In genomic region chr9:47422151-47422599, GRCm38 (mm10) we compare ENCODE assay signal across 8 mouse cellular contexts.
DNase-seq lines count a peak whose midpoint lies in the region; ATAC-seq and TF ChIP-seq lines count a peak whose summit lies in the region.

No protein-coding gene starts in this region.

- no peak overlapping the region for H3K4me3 ChIP-seq in hindbrain, postnatal 0 days (ENCODE audit: low read length)
- no peak overlapping the region for H3K4me3 ChIP-seq in limb, embryonic 10.5 days

- no peak for TF ChIP-seq CTCF in hindbrain, postnatal 0 days (IDR thresholded peaks at IDR 0.05; ENCODE audit: low read depth)

- peaks cover 15% of the 10 kb centered on the region for H3K4me1 ChIP-seq in hindbrain, postnatal 0 days (ENCODE audit: insufficient read depth, low read length)
- peaks cover 46% of the 10 kb centered on the region for H3K4me1 ChIP-seq in limb, embryonic 10.5 days

- H3K27me3 ChIP-seq in hindbrain, postnatal 0 days (ENCODE audit: insufficient read depth, low read length) = 0 out of 2 replicates have a peak, but pooled peaks cover 3% of the 10 kb centered on the region
- peaks cover 7% of the 10 kb centered on the region; the same call in 1 of the 2 replicates for H3K27me3 ChIP-seq in limb, embryonic 10.5 days (ENCODE audit: low read depth, poor library complexity, severe bottlenecking)

- H3K9me3 ChIP-seq in hindbrain, postnatal 0 days (ENCODE audit: low read length) = no peaks in the 10 kb centered on the region
- H3K9me3 ChIP-seq in limb, embryonic 10.5 days (replicated peaks) = no peaks in the 10 kb centered on the region

- 0 out of 2 replicates have a peak overlapping the region, but pooled peaks have one; percentile 7 for H3K27ac ChIP-seq in hindbrain, postnatal 0 days
- peak overlapping the region; percentile 38; the same call in 1 of the 2 replicates for H3K27ac ChIP-seq in limb, embryonic 10.5 days

- DNase-seq in adrenal gland, adult (ENCODE audit: inconsistent age in 2 of 2, low spot score in 1 of 2) = peak; percentile 74 to 87
- peak; percentile 64 for DNase-seq in adrenal gland, adult 8-10 months
- peak; percentile 38 to 44 for DNase-seq in gastrocnemius, adult 8-10 months (ENCODE audit: low spot score in 2 of 2)
- DNase-seq in hindbrain, postnatal 0 days (ENCODE audit: low spot score) = peak; percentile 77
- no peak for DNase-seq in limb, embryonic 10.5 days (ENCODE audit: low spot score)
- DNase-seq in right cerebral cortex, postnatal 14 days = peak; percentile 26
- no peak for DNase-seq in spleen, postnatal 14 days (ENCODE audit: low spot score in 2 of 2)

- H3K36me3 ChIP-seq in hindbrain, postnatal 0 days (ENCODE audit: insufficient read depth, low read length) = no peaks in the 10 kb centered on the region
- H3K36me3 ChIP-seq in limb, embryonic 10.5 days = no peaks in the 10 kb centered on the region

- ATAC-seq in hindbrain, postnatal 0 days = peak; percentile 43; the same call in 1 of the 2 replicates
- ATAC-seq in CD4-positive, CD25-positive, alpha-beta regulatory T cell, adult 4 months = no peak

- H3K4me2 ChIP-seq in hindbrain, postnatal 0 days (ENCODE audit: low read depth, low read length) = 0 out of 2 replicates have a peak overlapping the region, but pooled peaks have one; percentile 11

- no peak overlapping the region for H3K9ac ChIP-seq in hindbrain, postnatal 0 days (replicated peaks; ENCODE audit: low read length)

- 13% methylated on average over 9 of the region's 9 CpGs for WGBS in hindbrain, postnatal 0 days
- 13% methylated on average over 9 of the region's 9 CpGs for WGBS in limb, embryonic 10.5 days

Comparison
In these comparisons a context has a peak if more than half of its experiments do, and no peak if none do; other contexts are left out.
1. DNase-seq: peak in adrenal gland, adult (2 of 2), adrenal gland, adult 8-10 months (single experiment), gastrocnemius, adult 8-10 months (2 of 2), hindbrain, postnatal 0 days (single experiment) and right cerebral cortex, postnatal 14 days (single experiment); none in limb, embryonic 10.5 days (single experiment) and spleen, postnatal 14 days (0 of 2).